Mouse (Mus musculus) megakaryocyte, embryonic 14.5 days (primary cell): Measurements from ENCODE around the gene Crot.

Experiments used
- FLI1 ChIP-seq: IDR thresholded peaks from 2 replicates; pipeline ENCODE4 v1.6.1; 2012; ENCODE audit warnings: low read length, inconsistent platforms, mixed read lengths
- GATA1 ChIP-seq: IDR thresholded peaks from 3 replicates; pipeline ENCODE4 v1.6.1; 2012; ENCODE audit warnings: mixed read lengths, low read length, inconsistent platforms, borderline replicate concordance

DNA sequence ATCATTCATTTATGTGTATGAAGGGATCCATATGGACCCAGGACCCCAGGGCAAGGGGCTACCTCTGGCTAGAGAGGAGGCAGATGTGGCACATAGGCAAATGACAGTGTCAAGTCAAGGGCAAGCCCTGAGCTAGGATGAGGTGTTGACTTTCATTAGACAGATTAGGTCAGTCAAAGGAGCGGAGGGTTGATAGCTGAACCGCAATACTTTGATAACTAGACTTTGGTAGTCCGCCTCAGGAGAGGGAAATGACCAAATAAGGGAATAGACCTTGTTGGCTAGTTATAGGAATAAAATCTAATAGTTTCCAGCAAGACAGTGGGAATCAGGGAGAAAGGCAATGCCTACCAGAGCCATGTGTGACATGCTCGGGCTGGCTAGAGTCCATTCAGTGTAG, 2.0 kb upstream of the Crot start:
- TF ChIP-seq GATA1, result no peak
- no peak for TF ChIP-seq FLI1
